Mouse (Mus musculus) MEL (cell line): ENCODE measurements around the gene Tnfsf10. TPM values are rescaled to one million over a fixed set of nuclear protein-coding genes. Genes with fewer than 3 reads are reported as not detected.

Source experiments
- DNase-seq: peaks from one replicate; pipeline ENCODE4 v3.0.0; 2011; ENCODE audit warnings: low read depth, low spot score
- H3K27ac ChIP-seq: 2 replicates; pipeline ENCODE4 v1.5.1; 2012; ENCODE audit warnings: low read depth, mild to moderate bottlenecking, control low read depth, low read length, moderate library complexity; ENCODE audit not compliant: control insufficient read depth
- H3K27me3 ChIP-seq, 2 experiments: fragments of 150-350 bp in 1 of 2; sonication (generic) in 1 of 2; 2 replicates each; pipeline ENCODE4 v1.6.1; 2012; ENCODE audit warnings: low read length in 2 of 2, mild to moderate bottlenecking in 2 of 2, improper control_type of control experiment in 1 of 2, moderate library complexity in 1 of 2; ENCODE audit not compliant: insufficient read depth in 2 of 2, control insufficient read depth in 1 of 2
- H3K36me3 ChIP-seq, 2 experiments: 2 replicates each; pipeline ENCODE4 v1.6.1; 2012 to 2014; ENCODE audit warnings: low read length in 2 of 2, improper control_type of control experiment in 1 of 2, inconsistent platforms in 1 of 2, mild to moderate bottlenecking in 1 of 2; ENCODE audit not compliant: insufficient read depth in 2 of 2, control insufficient read depth in 1 of 2
- H3K4me1 ChIP-seq, 2 experiments: fragments of 150-350 bp in 1 of 2; sonication (generic) in 1 of 2; 2 replicates each; pipeline ENCODE4 v1.6.1; 2012; ENCODE audit warnings: low read length in 2 of 2, improper control_type of control experiment in 1 of 2, mild to moderate bottlenecking in 1 of 2; ENCODE audit not compliant: insufficient read depth in 2 of 2, control insufficient read depth in 1 of 2
- H3K4me3 ChIP-seq, 2 experiments: fragments of 150-350 bp in 1 of 2; sonication (generic) in 1 of 2; 2 replicates each; pipeline ENCODE4 v1.5.1; 2012; ENCODE audit warnings: low read depth in 2 of 2, low read length in 2 of 2, mild to moderate bottlenecking in 2 of 2, moderate library complexity in 2 of 2, control low read depth in 1 of 2, improper control_type of control experiment in 1 of 2; ENCODE audit not compliant: control insufficient read depth in 1 of 2, insufficient read depth in 1 of 2
- H3K79me2 ChIP-seq: 2 replicates; pipeline ENCODE4 v1.6.1; 2012; ENCODE audit warnings: mild to moderate bottlenecking, low read length, moderate library complexity; ENCODE audit not compliant: control insufficient read depth, poor library complexity, insufficient read depth
- H3K9ac ChIP-seq: 2 replicates; pipeline ENCODE4 v1.6.1; 2012; ENCODE audit warnings: low read depth, mild to moderate bottlenecking, control low read depth, low read length, moderate library complexity; ENCODE audit not compliant: control insufficient read depth, poor library complexity, severe bottlenecking
- H3K9me3 ChIP-seq: fragments of 150-350 bp; sonication (generic); replicated peaks from 2 replicates; pipeline ENCODE4 v1.6.1; 2012; ENCODE audit warnings: mild to moderate bottlenecking, low read length, improper control_type of control experiment, moderate library complexity; ENCODE audit not compliant: insufficient read depth
- CHD2 ChIP-seq: IDR thresholded peaks from 2 replicates; pipeline ENCODE4 v1.6.1; 2011; ENCODE audit warnings: low read length, improper control_type of control experiment
- EP300 ChIP-seq, 2 experiments: IDR thresholded peaks; 2 replicates each; pipeline ENCODE4 v1.6.1; 2011; ENCODE audit warnings: improper control_type of control experiment in 2 of 2, low read length in 2 of 2, low read depth in 1 of 2, mild to moderate bottlenecking in 1 of 2
- GATA1 ChIP-seq: IDR thresholded peaks from 2 replicates; pipeline ENCODE4 v1.6.1; 2011; ENCODE audit warnings: low read depth, low read length, improper control_type of control experiment
- MEF2A ChIP-seq: IDR thresholded peaks from 2 replicates; pipeline ENCODE4 v1.6.1; 2014; ENCODE audit warnings: low read depth, mild to moderate bottlenecking, inconsistent platforms, low read length, improper control_type of control experiment; ENCODE audit not compliant: poor library complexity, insufficient replicate concordance, severe bottlenecking; ENCODE audit errors: extremely low read depth
- MYB ChIP-seq: IDR thresholded peaks from 2 replicates; pipeline ENCODE4 v1.6.1; 2011; ENCODE audit warnings: mild to moderate bottlenecking, low read depth, low read length, improper control_type of control experiment
- MYC ChIP-seq: IDR thresholded peaks from 2 replicates; pipeline ENCODE4 v1.6.1; 2011; ENCODE audit warnings: low read depth, mild to moderate bottlenecking, low read length, improper control_type of control experiment, moderate library complexity
- POLR2AphosphoS5 ChIP-seq: IDR thresholded peaks from 2 replicates; pipeline ENCODE4 v1.6.1; 2012; ENCODE audit warnings: low read depth, borderline replicate concordance, mild to moderate bottlenecking, inconsistent platforms, low read length, moderate library complexity, mixed read lengths
- RAD21 ChIP-seq: IDR thresholded peaks from 2 replicates; pipeline ENCODE4 v1.6.1; 2011; ENCODE audit warnings: mild to moderate bottlenecking, low read depth, low read length, improper control_type of control experiment
- SIN3A ChIP-seq: IDR thresholded peaks from 2 replicates; pipeline ENCODE4 v1.6.1; 2012; ENCODE audit warnings: low read length, improper control_type of control experiment, inconsistent platforms
- USF1 ChIP-seq: IDR thresholded peaks from 2 replicates; pipeline ENCODE4 v1.6.1; 2014; ENCODE audit warnings: low read depth, mild to moderate bottlenecking, inconsistent platforms, low read length, improper control_type of control experiment, moderate library complexity
- USF2 ChIP-seq, 2 experiments: IDR thresholded peaks; 2 replicates each; pipeline ENCODE4 v1.6.1; 2011 to 2012; ENCODE audit warnings: improper control_type of control experiment in 2 of 2, low read length in 2 of 2, borderline replicate concordance in 1 of 2, inconsistent platforms in 1 of 2, low read depth in 1 of 2, mild to moderate bottlenecking in 1 of 2; ENCODE audit not compliant: insufficient read depth in 1 of 2
- ZNF384 ChIP-seq: IDR thresholded peaks from 2 replicates; pipeline ENCODE4 v1.6.1; 2012; ENCODE audit warnings: low read depth, mild to moderate bottlenecking, inconsistent platforms, low read length, improper control_type of control experiment
- polyA plus RNA-seq, 2 experiments: library from polyadenylated mRNA; stranded (reverse) in 1 of 2; unstranded in 1 of 2; fragments of >175 nt in 1 of 2; fragments of >200 nt in 1 of 2; gene quantifications; 2 replicates each; pipeline versions ENCODE4 v1.2.1 to v1.2.4; 2012; ENCODE audit warnings: low replicate concordance in 2 of 2, low read depth in 1 of 2; ENCODE audit not compliant: insufficient read length in 2 of 2, insufficient read depth in 1 of 2, missing spikeins in 1 of 2
- total RNA-seq: library from RNA; depleted of rRNA; stranded (reverse); fragments of 300-350 nt; gene quantifications from 2 replicates; pipeline ENCODE4 v1.2.3, GENCODE M21; 2012

The Tnfsf10 gene
- total and polyA plus RNA-seq, 3 experiments: 0.04 to 0.06 TPM; not detected in 1

- no peaks in the 10 kb centered on the region for H3K4me1 ChIP-seq
- DNase-seq: no peak
- H3K36me3 ChIP-seq: no peaks in the 10 kb centered on the region
- no peaks in the 10 kb centered on the region for H3K9me3 ChIP-seq
- no peak overlapping the region for H3K9ac ChIP-seq
- TF ChIP-seq MYB: no peak
- no peak for TF ChIP-seq MYC
- no peak for TF ChIP-seq POLR2AphosphoS5
- no peaks in the 10 kb centered on the region for H3K79me2 ChIP-seq
- H3K4me3 ChIP-seq: no peak overlapping the region
- H3K27ac ChIP-seq: no peak overlapping the region
- H3K27me3 ChIP-seq: no peaks in the 10 kb centered on the region
These were observed 4.0 kb downstream of the Tnfsf10 start for GRCm38 (mm10) chr3:27320613-27321495.

DNA sequence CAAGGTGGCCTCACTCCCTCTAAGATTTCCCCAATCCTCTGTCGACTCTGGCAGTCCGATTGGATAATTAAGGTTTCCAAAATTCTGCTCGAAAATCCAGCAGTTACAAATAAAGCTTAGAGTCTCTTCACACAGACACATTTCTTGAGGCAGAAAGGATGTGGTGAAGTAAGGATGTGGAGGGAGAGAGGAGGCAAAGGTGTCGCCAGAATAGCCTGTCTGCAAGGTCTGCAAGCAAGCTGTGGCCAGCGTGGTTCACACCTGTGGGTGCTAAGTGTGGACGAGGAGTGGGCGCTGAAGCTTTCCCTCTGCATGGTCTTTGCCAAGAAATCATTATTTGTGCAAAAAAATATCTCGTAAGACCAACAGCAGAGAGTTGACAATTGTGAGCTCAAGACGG lies 5.8 kb downstream of the Tnfsf10 start:
- H3K36me3 ChIP-seq: no peaks in the 10 kb centered on the region
- H3K27me3 ChIP-seq: no peaks in the 10 kb centered on the region
- no peaks in the 10 kb centered on the region for H3K9me3 ChIP-seq
- H3K27ac ChIP-seq: no peak overlapping the region
- H3K4me3 ChIP-seq: no peak overlapping the region
- no peak overlapping the region for H3K9ac ChIP-seq
- H3K79me2 ChIP-seq: no peaks in the 10 kb centered on the region
- DNase-seq: no peak
- H3K4me1 ChIP-seq: no peaks in the 10 kb centered on the region
- TF ChIP-seq USF2 (IDR thresholded peaks at IDR 0.05; ENCODE audit: borderline replicate concordance in 1 of 2, insufficient read depth in 1 of 2, low read depth in 1 of 2, low read length in 2 of 2) (no peak), EP300 (IDR thresholded peaks at IDR 0.05; ENCODE audit: low read depth in 1 of 2, low read length in 2 of 2) (no peak), SIN3A (no peak), MEF2A (no peak), MYC (no peak), USF1 (no peak)

DNA sequence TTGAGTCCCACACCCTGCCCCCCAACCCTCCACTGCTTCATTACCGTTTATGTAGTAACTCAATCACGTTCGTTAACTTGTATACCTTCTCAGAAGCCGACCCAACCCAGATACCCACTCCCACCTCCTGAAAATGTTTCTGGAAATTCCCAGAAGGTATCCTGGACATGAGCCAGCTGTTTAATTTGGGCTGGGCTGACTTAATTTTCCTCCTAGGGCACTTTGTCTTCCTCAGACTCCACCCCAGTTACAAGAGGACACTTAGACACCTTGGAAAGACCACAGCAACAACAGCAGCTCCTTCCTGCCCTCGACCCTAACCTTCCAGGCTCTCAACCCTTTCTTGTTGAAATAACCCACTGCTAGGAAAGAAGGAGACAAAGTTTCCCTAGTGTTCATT lies 6.7 kb downstream of the Tnfsf10 start:
- H3K79me2 ChIP-seq: no peaks in the 10 kb centered on the region
- no peak for DNase-seq
- H3K9ac ChIP-seq: no peak overlapping the region
- no peaks in the 10 kb centered on the region for H3K36me3 ChIP-seq
- no peaks in the 10 kb centered on the region for H3K27me3 ChIP-seq
- H3K4me1 ChIP-seq: no peaks in the 10 kb centered on the region
- H3K9me3 ChIP-seq: no peaks in the 10 kb centered on the region
- TF ChIP-seq CHD2 (no peak), ZNF384 (no peak), RAD21 (no peak), GATA1 (no peak)
- no peak overlapping the region for H3K27ac ChIP-seq
- no peak overlapping the region for H3K4me3 ChIP-seq
